Mouse (Mus musculus) liver, embryonic 14.5 days (tissue): ENCODE measurements around the gene Gpr183.

Experiments
- CTCF ChIP-seq: IDR thresholded peaks from 2 replicates; pipeline ENCODE4 v1.5.1; 2016; ENCODE audit warnings: antibody characterized with exemption, low read depth, control low read depth
- EP300 ChIP-seq: IDR thresholded peaks from 2 replicates; pipeline ENCODE4 v1.6.1; 2016; ENCODE audit warnings: antibody characterized with exemption, low read depth

DNA sequence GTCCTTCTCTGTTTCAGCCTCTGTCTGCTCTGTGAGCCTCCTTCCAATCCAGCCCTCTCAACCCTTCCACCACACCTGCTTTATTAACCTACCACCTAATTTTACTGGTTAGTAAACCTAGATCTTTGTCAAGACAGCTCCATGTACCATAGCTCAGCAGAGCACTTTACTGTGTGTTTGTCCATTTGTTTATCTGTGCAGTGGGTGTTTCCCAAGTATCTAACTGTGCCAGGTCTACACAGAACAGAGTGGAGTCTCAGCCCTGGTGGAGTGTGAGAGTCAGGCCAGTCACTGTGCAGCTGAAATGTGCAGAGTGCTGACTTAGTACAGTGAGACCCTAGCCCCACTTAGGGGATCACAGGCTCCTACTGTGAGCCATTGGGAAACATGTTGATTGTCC lies 38.8 kb upstream of the Gpr183 start:
- TF ChIP-seq CTCF, result peak; percentile 12; the same call in 1 of the 2 replicates
- TF ChIP-seq EP300, result no peak
